Mouse (Mus musculus): ENCODE results near the gene Hnrnpab. TPM values are rescaled to one million over a fixed set of nuclear protein-coding genes. Genes with fewer than 3 reads are reported as not detected.

Gene Hnrnpab
- total RNA-seq (2014; fragmentation: Nextera tagmentation) (644 and 702 TPM in 2 replicates), total RNA-seq (2017) (1,394 and 1,753 TPM in 2 replicates)

DNA sequence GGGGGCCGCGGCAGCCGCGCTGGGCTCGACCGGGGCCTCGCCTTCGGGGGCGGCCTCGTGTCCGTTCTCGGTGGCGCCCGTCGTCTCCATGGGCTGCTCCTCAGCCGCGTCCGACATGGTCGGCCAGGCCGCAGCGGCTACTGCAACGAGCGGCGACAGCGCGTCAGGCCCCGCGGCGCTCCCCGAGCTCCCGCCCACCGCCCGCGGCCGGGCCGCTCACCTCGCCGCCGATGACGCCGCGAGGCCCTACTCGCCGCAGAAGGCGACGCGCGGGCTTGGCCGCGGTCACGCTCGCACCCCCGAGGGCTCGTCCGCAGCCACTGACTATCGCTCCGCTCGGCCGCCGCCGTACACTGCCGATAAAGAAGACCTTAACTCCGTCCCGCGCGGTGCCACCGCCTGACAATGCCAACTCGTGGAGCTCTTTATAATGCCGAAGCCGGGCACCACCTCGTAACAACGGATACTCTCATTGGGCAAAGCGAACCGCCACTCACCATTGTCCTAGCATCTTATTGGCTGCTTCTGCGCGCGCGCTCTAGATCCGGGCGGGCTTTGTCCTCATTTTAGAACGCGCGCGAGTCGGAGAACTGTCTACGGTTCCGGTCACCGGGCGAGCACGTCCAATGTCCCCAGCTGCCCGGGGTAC lies at the start of gene Hnrnpab:
Gene Hnrnpab (minus strand): TSS at position 401 of the 649 bp plus-strand sequence.
- peak; percentile 69 for ATAC-seq (replicated peaks; ENCODE audit: low FRiP score, low TSS enrichment, poor library complexity, severe bottlenecking)

DNA sequence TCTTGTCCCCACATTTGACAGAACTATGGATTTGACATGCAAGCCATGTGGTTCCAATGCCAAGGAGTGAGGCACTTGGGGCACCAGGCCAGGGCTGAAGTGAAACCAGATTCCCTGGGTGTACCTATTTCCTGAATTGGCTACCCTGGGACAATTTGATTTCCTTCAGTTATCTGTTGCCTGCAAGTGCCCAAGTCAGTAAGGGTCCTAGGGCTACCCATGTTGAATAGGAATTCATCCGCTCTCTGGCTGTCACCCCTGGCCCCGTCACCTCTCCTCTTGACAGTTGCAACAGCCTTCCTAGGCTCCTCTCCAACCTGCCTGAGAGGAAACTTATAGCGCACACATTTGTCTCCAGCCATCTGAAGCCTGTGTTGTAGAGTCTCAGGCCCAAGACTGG lies 48.2 kb upstream of the Hnrnpab start:
- ATAC-seq (replicated peaks; ENCODE audit: low FRiP score, low TSS enrichment, poor library complexity, severe bottlenecking), result no peak

DNA sequence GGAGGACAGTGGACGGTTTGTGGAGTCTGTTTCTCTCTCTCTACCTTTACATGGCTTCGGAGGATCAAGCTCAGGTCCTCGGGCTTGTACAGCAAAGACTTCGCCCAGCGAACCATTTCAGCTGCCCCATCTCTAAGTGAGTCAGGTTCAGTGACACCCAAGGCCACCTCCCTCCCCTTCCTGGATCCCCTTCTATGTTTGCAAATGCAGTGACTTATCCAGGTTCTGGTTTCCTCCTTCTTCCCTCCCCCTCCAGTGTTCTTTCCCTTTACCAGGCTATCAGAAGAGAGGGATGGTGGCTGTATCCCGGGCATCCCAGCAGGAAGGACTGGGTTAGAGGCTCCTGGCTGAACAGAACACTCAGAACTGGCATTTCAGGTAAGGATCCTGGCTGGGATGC lies 47.1 kb upstream of the Hnrnpab start:
- ATAC-seq (replicated peaks; ENCODE audit: low FRiP score, low TSS enrichment, poor library complexity, severe bottlenecking), result no peak

DNA sequence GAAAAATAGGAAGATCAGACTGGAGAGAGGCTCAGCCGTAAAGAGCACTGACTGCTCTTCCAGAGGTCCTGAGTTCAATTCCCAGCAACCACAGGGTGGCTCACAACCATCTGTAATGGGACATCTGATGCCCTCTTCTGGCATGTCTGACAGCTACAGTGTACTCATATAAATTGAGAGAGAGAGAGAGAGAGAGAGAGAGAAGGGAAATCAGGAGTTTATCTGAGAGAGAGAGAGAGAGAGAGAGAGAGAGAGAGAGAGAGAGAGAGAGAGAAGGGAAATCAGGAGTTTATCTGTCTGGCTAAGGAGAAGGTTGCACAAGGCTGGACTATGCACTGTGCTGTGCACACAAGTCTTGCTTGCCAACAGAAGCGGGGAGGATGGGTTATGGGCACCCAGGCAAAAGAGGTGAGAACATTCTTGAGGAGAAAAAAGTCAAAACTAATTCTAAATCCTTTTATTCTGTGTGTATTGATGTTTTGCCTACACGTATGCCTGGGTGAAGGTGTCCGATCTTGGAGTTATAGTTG lies 46.3 kb upstream of the Hnrnpab start:
- ATAC-seq (replicated peaks; ENCODE audit: low FRiP score, low TSS enrichment, poor library complexity, severe bottlenecking), result no peak

DNA sequence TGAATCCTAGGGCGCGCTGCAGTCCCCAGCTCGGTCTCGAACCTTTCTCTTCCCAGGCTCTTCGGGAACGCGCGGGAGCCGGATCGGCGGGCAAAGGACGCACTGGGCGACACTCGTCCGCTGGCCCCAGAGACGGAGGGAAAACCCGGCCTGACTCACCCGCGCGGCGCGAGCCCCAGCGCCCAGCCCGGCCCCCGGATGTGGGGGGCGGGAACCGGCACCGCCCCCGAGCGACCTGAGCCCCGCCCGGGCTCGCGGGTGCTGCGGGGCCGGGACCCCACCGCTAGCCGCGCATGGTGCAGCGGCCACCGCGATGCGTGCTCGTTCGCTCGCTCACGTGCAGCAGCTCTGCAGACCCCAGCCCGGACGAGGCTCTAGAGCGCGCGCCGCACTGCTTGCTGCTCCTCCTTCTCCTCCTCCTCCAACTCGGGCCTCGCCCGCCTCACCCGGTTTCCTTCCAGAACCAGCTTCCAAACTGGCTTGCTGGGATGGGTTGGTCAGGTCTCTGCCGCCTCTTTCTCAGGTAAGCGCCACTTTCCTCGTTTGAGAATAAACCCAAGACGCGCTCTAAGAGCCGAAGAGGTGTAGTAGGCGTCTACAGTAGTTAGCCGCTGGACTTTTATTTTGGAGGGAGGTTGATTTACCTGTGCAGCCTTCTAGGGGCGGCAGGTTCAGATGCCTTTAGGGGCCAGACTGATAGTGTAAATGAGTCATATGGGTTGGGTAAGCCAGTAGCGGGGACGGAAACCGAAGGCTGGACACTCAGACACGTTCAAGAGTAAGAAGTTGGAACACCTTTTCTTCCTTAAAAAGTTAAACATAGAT lies 44.3 kb upstream of the Hnrnpab start, which contains the start of the genes N4bp3 and D930048N14Rik:
Gene N4bp3 (minus strand): TSS at position 152 of the 825 bp plus-strand sequence.
Gene D930048N14Rik (plus strand): TSS at position 264 of the 825 bp plus-strand sequence.
- peak; percentile 18; the same call in 1 of the 2 replicates for ATAC-seq (replicated peaks; ENCODE audit: low FRiP score, low TSS enrichment, poor library complexity, severe bottlenecking)

DNA sequence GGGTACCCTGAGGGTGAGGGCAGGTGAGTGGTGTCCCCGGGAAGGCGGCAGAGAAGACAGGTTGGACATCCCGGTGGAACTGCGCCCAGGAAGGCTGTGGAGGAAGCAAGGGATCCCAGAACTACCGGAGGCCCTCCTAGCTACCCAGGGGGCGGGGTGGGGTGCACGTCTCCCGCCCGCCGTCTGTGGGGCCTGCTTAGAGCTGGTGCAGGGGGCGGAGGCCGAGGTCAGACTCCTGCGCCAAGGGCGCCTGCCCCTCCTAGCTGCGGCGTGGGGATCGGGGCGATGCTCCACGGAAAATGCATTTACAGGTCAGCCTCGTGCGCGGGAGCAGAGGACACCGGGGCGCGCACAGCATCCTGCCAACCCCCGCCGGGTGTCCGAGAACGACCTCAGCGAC lies 43.6 kb upstream of the Hnrnpab start:
- peak; percentile 18; the same call in 1 of the 2 replicates for ATAC-seq (replicated peaks; ENCODE audit: low FRiP score, low TSS enrichment, poor library complexity, severe bottlenecking)

DNA sequence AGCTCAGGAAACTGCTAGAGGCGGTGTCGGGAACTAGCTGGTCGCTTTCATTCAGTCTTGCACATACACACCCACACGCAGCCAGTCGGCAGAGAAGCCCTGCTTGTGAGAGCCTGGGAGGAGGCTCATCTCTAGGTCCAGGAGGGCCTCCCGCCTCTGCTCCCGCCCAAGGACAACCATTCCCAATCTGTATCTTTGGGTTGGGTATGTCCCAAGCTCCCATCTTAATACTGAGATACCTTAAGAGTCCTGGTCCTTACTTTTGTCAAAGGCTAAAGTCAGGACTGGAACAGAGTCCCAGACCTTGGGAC lies 43.2 kb upstream of the Hnrnpab start:
- no peak for ATAC-seq (replicated peaks; ENCODE audit: low FRiP score, low TSS enrichment, poor library complexity, severe bottlenecking)

DNA sequence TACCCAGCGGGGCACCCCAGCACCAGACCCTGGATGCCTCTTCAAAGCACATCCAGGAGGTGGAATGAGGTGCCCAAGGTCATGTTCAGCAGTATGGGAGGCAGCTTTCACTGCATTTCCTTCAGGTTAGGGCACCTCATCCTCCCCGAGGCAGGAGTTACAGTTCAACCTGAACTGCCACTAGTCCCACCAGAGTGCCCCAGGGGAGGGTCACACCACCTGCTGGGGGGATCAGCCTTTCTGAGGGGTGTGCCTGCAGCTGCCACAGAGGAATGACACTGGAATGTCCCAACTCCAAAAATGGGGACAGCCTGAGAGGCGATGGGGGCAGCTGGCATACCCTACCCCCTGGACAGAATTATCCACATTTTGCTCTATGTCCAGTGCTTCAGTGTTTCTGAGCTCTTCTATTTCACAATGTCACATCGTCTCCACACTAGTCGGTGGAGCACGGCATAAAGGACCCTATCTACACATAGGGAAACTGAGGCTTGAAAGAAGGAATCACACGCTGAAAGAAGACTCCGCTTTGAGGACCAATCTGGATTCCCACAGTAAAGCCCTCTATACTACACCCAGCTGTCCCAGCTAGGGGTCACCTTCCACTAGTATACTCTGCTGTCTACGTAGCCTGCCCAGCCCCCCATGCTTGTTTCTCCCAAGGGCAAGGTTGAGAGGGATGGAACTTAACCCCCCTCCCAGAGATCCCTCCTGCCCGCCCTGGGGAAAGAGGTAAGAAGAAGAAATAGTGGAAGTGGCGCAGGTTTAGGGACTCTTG lies 42.7 kb upstream of the Hnrnpab start:
- ATAC-seq (replicated peaks; ENCODE audit: low FRiP score, low TSS enrichment, poor library complexity, severe bottlenecking), result no peak

DNA sequence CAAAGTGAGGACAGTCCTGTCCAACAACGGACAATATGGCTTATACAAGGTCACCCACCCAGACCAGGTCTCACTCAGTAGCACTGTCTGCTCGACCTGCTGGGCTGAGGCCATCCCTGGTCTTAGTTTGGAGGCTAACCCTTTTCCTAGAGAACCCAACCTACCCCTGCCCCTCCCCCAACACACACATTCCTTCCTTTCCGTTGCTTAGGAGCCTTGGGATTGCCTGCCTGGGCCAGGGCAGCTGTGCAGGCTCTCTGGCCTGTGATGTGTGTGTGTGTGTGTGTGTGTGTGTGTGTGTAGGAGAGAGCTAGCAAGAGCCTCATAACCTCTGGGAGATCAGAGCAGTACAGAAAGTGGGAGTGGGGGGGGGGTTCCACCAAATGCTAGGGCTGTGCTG lies 41.9 kb upstream of the Hnrnpab start:
- no peak for ATAC-seq (replicated peaks; ENCODE audit: low FRiP score, low TSS enrichment, poor library complexity, severe bottlenecking)

DNA sequence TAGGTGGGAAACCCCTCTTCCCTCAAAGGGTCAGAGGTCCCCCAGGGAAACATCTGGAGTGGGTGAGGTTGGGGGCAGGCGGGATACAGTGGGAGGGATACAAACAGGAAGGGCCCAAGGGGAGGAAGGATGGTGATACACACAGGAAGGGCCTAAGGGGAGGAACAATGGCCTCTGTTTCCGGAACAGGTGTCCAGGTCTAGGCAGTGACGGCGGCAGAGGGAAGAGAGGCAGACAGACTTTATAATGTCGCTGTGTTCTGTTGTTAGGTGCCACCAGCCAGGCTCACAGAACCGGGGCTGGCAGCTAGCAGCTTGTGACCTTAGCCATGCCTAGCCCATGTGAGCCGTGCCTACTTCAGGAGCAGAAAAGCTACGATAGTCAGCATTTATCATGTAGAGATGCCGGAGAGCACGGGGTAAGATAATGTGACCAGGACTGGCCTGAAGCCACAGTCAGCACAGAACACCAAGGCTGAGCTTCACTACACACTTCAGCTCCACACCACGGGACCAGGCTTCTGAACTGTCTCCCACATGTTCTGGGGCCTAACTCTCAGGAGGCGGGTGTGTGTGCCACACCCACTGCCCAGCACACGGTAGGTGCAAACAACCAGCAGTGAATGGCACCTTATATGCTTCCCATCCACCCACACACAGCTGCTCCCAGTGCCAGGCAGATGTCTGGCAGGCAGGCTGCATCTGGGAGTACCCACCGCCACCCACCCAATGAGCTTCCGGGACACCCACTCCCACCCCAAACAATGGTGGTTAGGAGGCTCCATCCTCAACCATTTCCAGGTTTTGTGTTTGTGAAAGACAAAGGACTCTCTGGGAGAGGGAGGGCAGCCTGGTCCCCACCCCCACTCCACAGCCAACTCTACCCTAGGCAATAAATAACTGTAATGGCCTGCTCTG lies 40.4 kb upstream of the Hnrnpab start:
- ATAC-seq (replicated peaks; ENCODE audit: low FRiP score, low TSS enrichment, poor library complexity, severe bottlenecking), result peak; percentile 30; the same call in 1 of the 2 replicates

DNA sequence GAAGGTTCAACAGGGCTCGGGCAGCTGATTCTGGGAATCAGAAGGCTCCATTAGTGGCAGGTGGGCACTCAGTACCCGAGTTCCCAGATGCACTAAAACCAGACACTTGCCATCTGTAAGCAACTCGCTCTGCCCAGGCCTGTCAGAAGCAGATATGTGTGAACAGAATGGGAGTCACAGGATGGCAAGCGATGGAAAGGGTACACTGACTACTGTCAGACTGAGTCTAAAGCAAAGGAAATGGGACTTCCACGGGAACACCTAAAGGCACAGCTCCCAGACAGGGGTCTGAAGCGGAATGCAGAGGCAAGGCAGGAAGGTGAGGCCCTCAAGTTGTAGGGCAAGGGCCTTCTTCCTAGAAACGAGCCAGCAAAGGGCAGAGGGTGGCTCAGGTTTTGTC lies 39.6 kb upstream of the Hnrnpab start:
- no peak for ATAC-seq (replicated peaks; ENCODE audit: low FRiP score, low TSS enrichment, poor library complexity, severe bottlenecking)

DNA sequence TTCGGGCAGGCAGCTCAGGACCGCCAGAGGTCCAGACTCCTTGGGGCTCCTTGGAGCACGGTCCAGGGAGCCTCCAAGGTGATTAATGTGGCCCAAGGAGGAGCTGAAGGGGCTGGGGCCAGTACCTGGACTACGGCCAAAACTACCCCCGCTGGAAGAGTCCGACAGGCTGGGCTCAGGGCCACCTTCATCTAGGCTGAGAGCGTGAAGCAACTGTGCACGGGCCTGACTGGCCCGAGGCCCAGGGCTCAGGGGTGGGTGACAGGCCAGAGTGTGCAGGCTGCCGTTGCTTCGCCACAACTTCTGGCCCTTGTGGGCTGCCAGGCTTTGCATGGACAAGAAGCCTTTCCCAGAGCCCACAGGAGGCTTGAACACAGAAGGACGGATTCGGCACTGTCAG lies 38.6 kb upstream of the Hnrnpab start:
- ATAC-seq (replicated peaks; ENCODE audit: low FRiP score, low TSS enrichment, poor library complexity, severe bottlenecking), result no peak

DNA sequence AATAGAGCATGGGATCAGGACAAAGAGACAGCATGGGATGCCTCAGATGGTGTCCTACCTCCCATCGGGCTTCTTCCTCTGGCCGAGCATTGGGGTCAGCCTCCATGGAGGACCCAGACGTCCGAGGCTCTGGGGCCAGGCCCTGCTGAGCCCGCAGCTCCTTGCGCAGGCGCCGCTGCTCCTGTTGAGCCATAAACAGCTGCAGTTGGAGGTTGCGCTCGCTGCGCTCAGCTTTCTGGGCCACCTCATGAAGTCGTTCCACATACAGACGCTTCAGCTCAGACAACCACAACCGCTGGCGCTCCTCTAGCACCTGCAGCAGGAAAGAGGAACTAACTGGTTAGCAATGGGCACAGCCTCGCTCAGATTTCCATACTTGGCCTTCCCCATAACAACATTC lies 37.6 kb upstream of the Hnrnpab start:
- ATAC-seq (replicated peaks; ENCODE audit: low FRiP score, low TSS enrichment, poor library complexity, severe bottlenecking), result no peak

DNA sequence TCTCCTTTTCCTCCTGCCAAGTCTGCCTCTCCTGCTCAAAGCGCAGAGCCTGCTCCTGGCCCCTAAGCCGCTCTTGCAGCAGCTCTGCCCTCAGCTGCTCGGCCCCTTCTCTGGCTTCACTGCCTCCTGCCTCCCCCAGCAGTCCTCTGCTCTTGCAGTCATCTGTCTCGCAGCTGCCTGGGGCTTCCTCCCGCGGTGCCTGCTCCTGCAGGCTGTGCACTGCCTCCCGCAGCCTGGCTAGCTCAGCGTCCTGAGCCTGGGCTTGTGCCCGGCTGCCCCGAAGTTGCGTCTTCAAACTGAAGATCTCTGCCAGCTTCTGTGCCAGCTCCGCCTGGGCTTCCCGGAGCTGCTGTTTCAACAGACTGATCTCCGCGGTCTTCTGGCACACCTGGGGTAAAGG lies 37.1 kb upstream of the Hnrnpab start:
- no peak for ATAC-seq (replicated peaks; ENCODE audit: low FRiP score, low TSS enrichment, poor library complexity, severe bottlenecking)

DNA sequence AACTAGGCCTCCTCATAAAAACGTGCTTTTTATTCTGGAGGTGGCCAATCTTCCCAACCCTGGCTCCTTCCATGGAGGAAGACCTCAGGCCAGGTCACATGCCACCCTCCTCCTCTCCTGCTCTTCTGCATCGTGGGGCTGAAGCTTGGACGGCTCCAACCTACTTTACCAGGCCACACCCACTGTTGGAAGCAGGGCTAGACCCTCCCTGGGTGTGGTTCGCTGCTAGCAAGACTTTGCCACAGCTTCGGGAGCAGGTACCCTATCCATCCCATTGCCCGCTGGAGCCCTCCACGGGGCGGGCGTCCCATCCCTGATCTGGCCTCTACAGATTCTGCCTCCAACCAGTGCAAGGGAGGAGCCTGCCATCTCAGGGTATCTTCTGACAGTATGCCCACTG lies 36.6 kb upstream of the Hnrnpab start:
- 0 out of 2 replicates have a peak, but pooled peaks have one; percentile 15 for ATAC-seq (replicated peaks; ENCODE audit: low FRiP score, low TSS enrichment, poor library complexity, severe bottlenecking)

DNA sequence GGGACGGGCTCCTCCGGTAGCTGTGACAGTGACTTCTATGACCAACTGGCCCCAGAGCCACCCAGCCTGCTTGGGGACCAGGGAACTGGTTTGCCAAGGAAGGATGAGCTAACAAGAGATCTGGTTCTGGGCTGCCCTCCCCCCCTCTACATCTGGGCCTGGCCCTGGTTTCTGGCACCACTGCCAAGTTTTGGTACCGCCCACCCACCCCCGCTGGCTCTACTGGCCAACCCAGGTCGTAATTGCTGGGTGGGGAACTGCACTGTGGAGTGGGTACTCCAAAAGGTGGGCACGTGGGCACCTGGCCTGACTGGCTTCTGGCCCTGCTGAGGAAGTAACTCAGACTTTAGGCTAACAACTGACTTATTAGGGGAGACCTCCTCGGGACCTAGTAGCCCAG lies 34.1 kb upstream of the Hnrnpab start:
- no peak for ATAC-seq (replicated peaks; ENCODE audit: low FRiP score, low TSS enrichment, poor library complexity, severe bottlenecking)

DNA sequence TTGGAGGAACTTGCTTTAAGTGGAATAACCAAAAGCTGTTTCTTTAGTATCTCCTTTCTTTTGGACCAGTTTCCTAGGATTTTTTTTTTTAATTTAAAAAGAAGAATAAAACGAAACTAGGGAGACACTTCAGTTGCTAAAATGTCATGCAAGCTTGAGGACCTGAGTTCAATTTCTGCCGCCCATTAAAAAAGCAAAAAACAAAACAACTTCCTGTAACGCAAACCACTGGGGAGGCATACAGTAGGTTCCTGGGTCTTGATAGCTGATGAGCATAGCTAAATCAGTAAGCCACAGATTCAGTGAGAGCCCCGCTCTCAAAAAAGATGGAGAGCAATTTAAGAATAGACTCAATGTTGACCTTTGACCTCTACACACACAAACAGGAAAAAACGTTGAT lies 31.9 kb upstream of the Hnrnpab start:
- ATAC-seq (replicated peaks; ENCODE audit: low FRiP score, low TSS enrichment, poor library complexity, severe bottlenecking), result no peak

DNA sequence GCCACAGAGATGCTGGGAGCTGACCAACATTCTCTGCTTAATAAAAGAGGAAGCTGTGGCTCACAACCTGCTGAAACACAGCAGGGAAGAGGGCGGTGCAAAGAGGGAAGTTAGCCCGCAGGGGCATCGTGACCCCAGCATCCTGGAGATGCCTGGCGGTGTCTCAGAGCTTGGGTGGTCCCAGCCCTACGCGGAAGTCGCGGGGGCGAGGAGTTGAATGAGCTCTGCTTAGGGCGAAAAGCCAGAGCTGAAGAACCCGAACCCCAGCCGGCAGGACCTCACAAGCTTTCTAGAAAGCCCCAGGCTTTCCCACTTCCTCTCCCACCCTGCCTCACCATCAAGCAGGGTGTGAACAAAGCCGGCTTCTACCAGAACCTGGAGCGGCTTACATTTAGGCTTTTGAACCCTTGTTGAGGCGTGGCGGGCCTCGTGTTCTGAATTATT lies 31.3 kb upstream of the Hnrnpab start:
- no peak; the same call in 1 of the 2 replicates for ATAC-seq (replicated peaks; ENCODE audit: low FRiP score, low TSS enrichment, poor library complexity, severe bottlenecking)

DNA sequence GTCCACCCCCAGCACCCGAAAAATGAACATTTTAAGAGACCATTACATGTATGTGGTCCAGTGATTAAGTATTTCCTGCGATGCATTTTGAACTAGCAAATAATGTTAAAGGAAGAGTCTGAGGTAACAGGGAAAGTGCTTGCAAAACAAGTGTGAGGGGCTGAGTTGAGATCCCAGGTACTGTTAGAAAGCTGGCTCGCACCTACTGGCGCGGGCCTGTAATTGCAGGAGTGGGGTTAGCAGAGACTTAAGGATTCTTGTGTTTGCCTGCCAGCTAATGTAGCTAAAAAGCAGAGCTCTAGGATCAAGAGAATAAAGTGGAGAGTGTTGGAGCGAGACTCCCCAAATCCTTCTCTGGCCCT lies 29.7 kb upstream of the Hnrnpab start:
- ATAC-seq (replicated peaks; ENCODE audit: low FRiP score, low TSS enrichment, poor library complexity, severe bottlenecking), result peak; percentile 70
